Mouse (Mus musculus): ENCODE measurements at regions not wholly inside any gene's neighbourhood (a gene's known extent, or its start where the extent isn't known, plus 50 kb on each side); places are given as distances from the start of the nearest gene placed in this dataset.

DNA sequence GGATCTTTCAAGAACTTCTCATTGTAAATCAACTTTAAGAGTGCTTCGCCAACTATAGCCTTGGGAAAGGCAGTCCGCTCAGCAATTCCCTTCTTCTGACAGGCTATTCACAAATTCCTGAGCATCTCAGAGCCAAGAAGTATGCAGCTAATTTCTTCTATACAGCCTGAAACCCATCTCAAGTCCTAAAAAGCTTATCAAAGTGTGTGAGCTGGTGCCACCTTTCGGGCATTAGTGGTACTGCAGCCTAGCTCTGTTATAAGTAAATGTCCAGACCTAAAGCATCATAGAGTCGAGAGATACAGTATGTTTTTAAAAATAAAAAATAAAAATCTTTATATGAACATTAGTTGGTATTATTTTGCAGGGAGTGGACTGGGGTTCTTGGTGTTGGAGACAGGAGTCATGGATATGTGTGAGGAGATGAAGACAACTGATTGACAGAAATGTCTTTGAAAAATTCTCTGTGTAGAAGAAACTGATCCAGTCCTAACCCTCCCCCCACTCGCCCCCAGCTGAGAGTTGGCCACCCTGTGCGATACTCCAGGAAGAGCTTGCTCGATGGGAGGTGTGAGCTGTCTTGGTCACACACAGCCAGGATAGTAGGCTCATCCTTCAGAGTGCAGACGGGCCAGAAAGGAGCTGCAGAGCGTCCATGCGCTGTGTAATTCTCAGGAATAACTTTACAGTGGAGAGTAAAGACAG, 56.4 kb downstream of the Bod1 start:
- peak; percentile 55; the same call in 1 of the 2 replicates for ATAC-seq
- Histone ChIP-seq H3K4me2 (ENCODE audit: low read length) (no peak overlapping the region), H3K27me3 (replicated peaks; ENCODE audit: control insufficient read depth, insufficient read depth, low read length) (no peaks in the 10 kb centered on the region), H3K9me3 (replicated peaks; ENCODE audit: control insufficient read depth, low read length) (no peaks in the 10 kb centered on the region), H3K4me1 (ENCODE audit: control insufficient read depth, insufficient read depth, low read length) (no peaks in the 10 kb centered on the region), H3K36me3 (ENCODE audit: control insufficient read depth, insufficient read depth, low read length) (no peaks in the 10 kb centered on the region), H3K27ac (ENCODE audit: low read depth, low read length) (no peak overlapping the region), H3K9ac (ENCODE audit: low read length) (no peak overlapping the region), H3K4me3 (ENCODE audit: low read depth, low read length) (no peak overlapping the region)
- DNase-seq (ENCODE audit: low spot score), result peak; percentile 81
- WGBS, result 61% methylated on average over 10 of the region's 10 CpGs

GRCm38 (mm10) chr11:31614394-31614713, 57.3 kb downstream of the Bod1 start:
- Histone ChIP-seq H3K4me2 (ENCODE audit: low read length) (no peak overlapping the region), H3K9ac (ENCODE audit: low read length) (no peak overlapping the region), H3K9me3 (replicated peaks; ENCODE audit: control insufficient read depth, low read length) (no peaks in the 10 kb centered on the region), H3K4me3 (ENCODE audit: low read depth, low read length) (no peak overlapping the region), H3K36me3 (ENCODE audit: control insufficient read depth, insufficient read depth, low read length) (no peaks in the 10 kb centered on the region), H3K27ac (ENCODE audit: low read depth, low read length) (no peak overlapping the region), H3K27me3 (replicated peaks; ENCODE audit: control insufficient read depth, insufficient read depth, low read length) (no peaks in the 10 kb centered on the region), H3K4me1 (ENCODE audit: control insufficient read depth, insufficient read depth, low read length) (no peaks in the 10 kb centered on the region)
- DNase-seq (ENCODE audit: low spot score), result no peak
- 86% methylated on average over 7 of the region's 7 CpGs for WGBS
- ATAC-seq, result no peak

DNA sequence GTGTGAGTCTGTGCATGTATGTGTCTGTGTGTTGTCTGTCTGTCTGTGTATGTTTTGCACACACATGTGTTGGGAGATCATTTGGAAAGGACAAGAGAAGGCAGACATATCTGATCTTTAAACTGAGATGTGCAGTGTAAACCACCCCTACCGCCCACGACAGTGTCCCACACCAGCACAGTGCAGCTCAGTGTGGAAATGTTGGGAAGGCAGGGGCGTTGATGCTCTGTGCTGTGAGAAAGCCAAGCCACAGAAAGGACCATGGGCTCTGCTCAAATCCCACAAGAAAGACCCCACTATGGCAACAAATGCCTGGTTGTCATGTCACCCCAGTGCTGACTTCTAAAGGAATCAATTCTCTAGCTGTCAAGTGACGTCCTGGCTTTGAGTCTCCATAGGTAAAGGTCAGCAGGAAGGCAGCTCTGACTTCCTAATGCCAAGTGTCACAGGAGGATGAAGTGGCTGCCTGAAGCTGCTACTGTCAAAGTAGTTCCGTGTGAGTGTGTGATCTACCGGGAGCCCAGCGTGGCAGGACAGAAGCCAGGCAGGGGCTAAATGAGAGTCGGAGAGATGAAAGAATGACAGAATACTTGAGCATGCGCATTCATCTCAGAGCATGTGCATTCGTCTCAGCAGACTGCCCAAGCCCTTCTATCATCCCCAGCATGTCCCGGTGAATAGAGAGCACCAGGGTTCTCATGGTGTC, 57.8 kb downstream of the Bod1 start:
- DNase-seq (ENCODE audit: low spot score) (peak; percentile 29), ATAC-seq (0 out of 2 replicates have a peak, but pooled peaks have one; percentile 18)
- H3K4me1 ChIP-seq (ENCODE audit: control insufficient read depth, insufficient read depth, low read length), result no peaks in the 10 kb centered on the region
- no peaks in the 10 kb centered on the region for H3K27me3 ChIP-seq (replicated peaks; ENCODE audit: control insufficient read depth, insufficient read depth, low read length)
- no peaks in the 10 kb centered on the region for H3K9me3 ChIP-seq (replicated peaks; ENCODE audit: control insufficient read depth, low read length)
- H3K36me3 ChIP-seq (ENCODE audit: control insufficient read depth, insufficient read depth, low read length), result no peaks in the 10 kb centered on the region
- 67% methylated on average over 11 of the region's 11 CpGs for WGBS
- H3K9ac ChIP-seq (ENCODE audit: low read length), result no peak overlapping the region
- no peak overlapping the region for H3K4me2 ChIP-seq (ENCODE audit: low read length)
- no peak overlapping the region for H3K4me3 ChIP-seq (ENCODE audit: low read depth, low read length)
- no peak overlapping the region for H3K27ac ChIP-seq (ENCODE audit: low read depth, low read length)

- H3K4me3 ChIP-seq (ENCODE audit: low read depth, low read length), result no peak overlapping the region
- no peaks in the 10 kb centered on the region for H3K27me3 ChIP-seq (replicated peaks; ENCODE audit: control insufficient read depth, insufficient read depth, low read length)
- WGBS, result 91% methylated on average over 4 of the region's 4 CpGs
- H3K27ac ChIP-seq (ENCODE audit: low read depth, low read length), result no peak overlapping the region
- no peak for DNase-seq (ENCODE audit: low spot score)
- no peak overlapping the region for H3K4me2 ChIP-seq (ENCODE audit: low read length)
- H3K36me3 ChIP-seq (ENCODE audit: control insufficient read depth, insufficient read depth, low read length), result no peaks in the 10 kb centered on the region
- H3K4me1 ChIP-seq (ENCODE audit: control insufficient read depth, insufficient read depth, low read length), result no peaks in the 10 kb centered on the region
- H3K9ac ChIP-seq (ENCODE audit: low read length), result no peak overlapping the region
- no peaks in the 10 kb centered on the region for H3K9me3 ChIP-seq (replicated peaks; ENCODE audit: control insufficient read depth, low read length)
- no peak for ATAC-seq
Observed at GRCm38 (mm10) chr11:31608458-31608857, 63.2 kb downstream of the Bod1 start.

DNA sequence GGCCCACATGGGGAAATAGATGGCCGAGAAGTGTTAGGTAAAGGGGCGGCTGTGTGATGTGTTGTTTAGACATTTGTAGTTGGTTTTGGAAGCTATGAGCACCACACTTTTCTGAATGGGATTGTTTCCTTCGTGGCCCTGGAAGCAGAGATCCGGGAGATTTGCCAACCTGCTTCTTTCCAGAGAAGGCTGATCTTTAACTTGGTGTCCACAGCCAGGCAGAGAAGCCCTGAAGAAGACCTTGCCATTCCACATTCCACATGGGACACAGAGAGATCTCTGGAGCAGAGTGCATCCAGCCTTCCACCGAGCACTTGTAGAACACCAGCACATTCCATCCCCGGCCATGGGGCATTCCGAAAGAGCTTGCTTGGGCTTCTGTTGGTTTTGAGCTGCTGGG, 70.2 kb downstream of the Bod1 start:
- DNase-seq (ENCODE audit: low spot score), result no peak
- H3K36me3 ChIP-seq (ENCODE audit: control insufficient read depth, insufficient read depth, low read length), result no peaks in the 10 kb centered on the region
- H3K4me3 ChIP-seq (ENCODE audit: low read depth, low read length), result no peak overlapping the region
- no peaks in the 10 kb centered on the region for H3K4me1 ChIP-seq (ENCODE audit: control insufficient read depth, insufficient read depth, low read length)
- no peaks in the 10 kb centered on the region for H3K27me3 ChIP-seq (replicated peaks; ENCODE audit: control insufficient read depth, insufficient read depth, low read length)
- no peak for ATAC-seq
- H3K4me2 ChIP-seq (ENCODE audit: low read length), result no peak overlapping the region
- no peak overlapping the region for H3K9ac ChIP-seq (ENCODE audit: low read length)
- no peak overlapping the region for H3K27ac ChIP-seq (ENCODE audit: low read depth, low read length)
- no peaks in the 10 kb centered on the region for H3K9me3 ChIP-seq (replicated peaks; ENCODE audit: control insufficient read depth, low read length)
- 93% methylated on average over 7 of the region's 7 CpGs for WGBS

- DNase-seq (ENCODE audit: low spot score) (no peak), ATAC-seq (no peak)
- WGBS, result 91% methylated on average over 2 of the region's 2 CpGs
- no peaks in the 10 kb centered on the region for H3K27me3 ChIP-seq (replicated peaks; ENCODE audit: control insufficient read depth, insufficient read depth, low read length)
- no peak overlapping the region for H3K4me3 ChIP-seq (ENCODE audit: low read depth, low read length)
- H3K9ac ChIP-seq (ENCODE audit: low read length), result no peak overlapping the region
- H3K4me2 ChIP-seq (ENCODE audit: low read length), result no peak overlapping the region
- H3K36me3 ChIP-seq (ENCODE audit: control insufficient read depth, insufficient read depth, low read length), result no peaks in the 10 kb centered on the region
- H3K9me3 ChIP-seq (replicated peaks; ENCODE audit: control insufficient read depth, low read length), result no peaks in the 10 kb centered on the region
- H3K4me1 ChIP-seq (ENCODE audit: control insufficient read depth, insufficient read depth, low read length), result no peaks in the 10 kb centered on the region
- H3K27ac ChIP-seq (ENCODE audit: low read depth, low read length), result no peak overlapping the region
Observed at GRCm38 (mm10) chr11:31593604-31594003, 78.1 kb downstream of the Bod1 start.

GRCm38 (mm10) chr11:31592061-31592460, 79.6 kb downstream of the Bod1 start:
- WGBS, result 82% methylated on average over 11 of the region's 11 CpGs
- Histone ChIP-seq H3K27ac (ENCODE audit: low read depth, low read length) (no peak overlapping the region), H3K9me3 (replicated peaks; ENCODE audit: control insufficient read depth, low read length) (no peaks in the 10 kb centered on the region), H3K36me3 (ENCODE audit: control insufficient read depth, insufficient read depth, low read length) (no peaks in the 10 kb centered on the region), H3K4me1 (ENCODE audit: control insufficient read depth, insufficient read depth, low read length) (no peaks in the 10 kb centered on the region), H3K4me3 (ENCODE audit: low read depth, low read length) (no peak overlapping the region), H3K4me2 (ENCODE audit: low read length) (no peak overlapping the region), H3K27me3 (replicated peaks; ENCODE audit: control insufficient read depth, insufficient read depth, low read length) (no peaks in the 10 kb centered on the region), H3K9ac (ENCODE audit: low read length) (no peak overlapping the region)
- ATAC-seq (no peak), DNase-seq (ENCODE audit: low spot score) (no peak)

- no peak overlapping the region for H3K4me3 ChIP-seq (ENCODE audit: low read depth, low read length)
- no peak overlapping the region for H3K4me2 ChIP-seq (ENCODE audit: low read length)
- peak; percentile 13 for DNase-seq (ENCODE audit: low spot score)
- no peaks in the 10 kb centered on the region for H3K27me3 ChIP-seq (replicated peaks; ENCODE audit: control insufficient read depth, insufficient read depth, low read length)
- H3K9me3 ChIP-seq (replicated peaks; ENCODE audit: control insufficient read depth, low read length), result no peaks in the 10 kb centered on the region
- H3K36me3 ChIP-seq (ENCODE audit: control insufficient read depth, insufficient read depth, low read length), result no peaks in the 10 kb centered on the region
- no peak overlapping the region for H3K9ac ChIP-seq (ENCODE audit: low read length)
- H3K27ac ChIP-seq (ENCODE audit: low read depth, low read length), result no peak overlapping the region
- ATAC-seq, result no peak
- no peaks in the 10 kb centered on the region for H3K4me1 ChIP-seq (ENCODE audit: control insufficient read depth, insufficient read depth, low read length)
- WGBS, result 71% methylated on average over 6 of the region's 6 CpGs
Observed at GRCm38 (mm10) chr11:31591037-31591554, 80.6 kb downstream of the Bod1 start.

- Histone ChIP-seq H3K27me3 (replicated peaks; ENCODE audit: control insufficient read depth, insufficient read depth, low read length) (no peaks in the 10 kb centered on the region), H3K4me1 (ENCODE audit: control insufficient read depth, insufficient read depth, low read length) (no peaks in the 10 kb centered on the region), H3K27ac (ENCODE audit: low read depth, low read length) (no peak overlapping the region), H3K36me3 (ENCODE audit: control insufficient read depth, insufficient read depth, low read length) (no peaks in the 10 kb centered on the region), H3K4me3 (ENCODE audit: low read depth, low read length) (no peak overlapping the region), H3K9ac (ENCODE audit: low read length) (no peak overlapping the region), H3K9me3 (replicated peaks; ENCODE audit: control insufficient read depth, low read length) (no peaks in the 10 kb centered on the region), H3K4me2 (ENCODE audit: low read length) (no peak overlapping the region)
- no peak for DNase-seq (ENCODE audit: low spot score)
- WGBS, result 85% methylated on average over 3 of the region's 3 CpGs
- ATAC-seq, result no peak
Observed at GRCm38 (mm10) chr11:31574941-31575340, 96.7 kb downstream of the Bod1 start.
